Mouse (Mus musculus) MEL (cell line): ENCODE measurements at regions not wholly inside any gene's neighbourhood (a gene's known extent, or its start where the extent isn't known, plus 50 kb on each side); places are given as distances from the start of the nearest gene placed in this dataset.

ENCODE experiments used
- CHD2 ChIP-seq: IDR thresholded peaks from 2 replicates; pipeline ENCODE4 v1.6.1; 2011; ENCODE audit warnings: low read length, improper control_type of control experiment
- CTCF ChIP-seq, 3 experiments: IDR thresholded peaks in 2 of 3; conservative IDR thresholded peaks in 1 of 3; 2 replicates each; pipeline ENCODE4 v1.5.1; 2011 to 2012; ENCODE audit warnings: low read length in 3 of 3, low read depth in 2 of 3, mild to moderate bottlenecking in 2 of 3, improper control_type of control experiment in 1 of 3, inconsistent platforms in 1 of 3, mixed read lengths in 1 of 3, moderate library complexity in 1 of 3; ENCODE audit not compliant: control insufficient read depth in 1 of 3, insufficient read depth in 1 of 3, poor library complexity in 1 of 3, severe bottlenecking in 1 of 3
- EP300 ChIP-seq, 2 experiments: IDR thresholded peaks; 2 replicates each; pipeline ENCODE4 v1.6.1; 2011; ENCODE audit warnings: improper control_type of control experiment in 2 of 2, low read length in 2 of 2, low read depth in 1 of 2, mild to moderate bottlenecking in 1 of 2
- GABPA ChIP-seq: IDR thresholded peaks from 2 replicates; pipeline ENCODE4 v1.6.1; 2012; ENCODE audit warnings: low read depth, mild to moderate bottlenecking, inconsistent platforms, low read length, improper control_type of control experiment, moderate library complexity
- JUND ChIP-seq: IDR thresholded peaks from 2 replicates; pipeline ENCODE4 v1.6.1; 2011; ENCODE audit warnings: low read depth, mild to moderate bottlenecking, improper control_type of control experiment, low read length
- MAX ChIP-seq: IDR thresholded peaks from 2 replicates; pipeline ENCODE4 v1.6.1; 2011; ENCODE audit warnings: low read length, improper control_type of control experiment
- MYB ChIP-seq: IDR thresholded peaks from 2 replicates; pipeline ENCODE4 v1.6.1; 2011; ENCODE audit warnings: mild to moderate bottlenecking, low read depth, low read length, improper control_type of control experiment
- NELFE ChIP-seq: IDR thresholded peaks from 2 replicates; pipeline ENCODE4 v1.6.1; 2011; ENCODE audit warnings: low read depth, low read length, improper control_type of control experiment
- POLR2A ChIP-seq, 2 experiments: IDR thresholded peaks; 2 replicates each; pipeline ENCODE4 v1.6.1; 2011 to 2012; ENCODE audit warnings: low read length in 2 of 2, mild to moderate bottlenecking in 2 of 2, control low read depth in 1 of 2, improper control_type of control experiment in 1 of 2, low read depth in 1 of 2, moderate library complexity in 1 of 2; ENCODE audit not compliant: control insufficient read depth in 1 of 2, insufficient read depth in 1 of 2, poor library complexity in 1 of 2
- USF1 ChIP-seq: IDR thresholded peaks from 2 replicates; pipeline ENCODE4 v1.6.1; 2014; ENCODE audit warnings: low read depth, mild to moderate bottlenecking, inconsistent platforms, low read length, improper control_type of control experiment, moderate library complexity
- USF2 ChIP-seq, 2 experiments: IDR thresholded peaks; 2 replicates each; pipeline ENCODE4 v1.6.1; 2011 to 2012; ENCODE audit warnings: improper control_type of control experiment in 2 of 2, low read length in 2 of 2, borderline replicate concordance in 1 of 2, inconsistent platforms in 1 of 2, low read depth in 1 of 2, mild to moderate bottlenecking in 1 of 2; ENCODE audit not compliant: insufficient read depth in 1 of 2
- ZC3H11A ChIP-seq: IDR thresholded peaks from 2 replicates; pipeline ENCODE4 v1.6.1; 2012; ENCODE audit warnings: low read depth, mild to moderate bottlenecking, inconsistent platforms, low read length, improper control_type of control experiment
- ZMIZ1 ChIP-seq: IDR thresholded peaks from 2 replicates; pipeline ENCODE4 v1.6.1; 2012; ENCODE audit warnings: low read depth, mild to moderate bottlenecking, inconsistent platforms, low read length, improper control_type of control experiment, moderate library complexity
- ZNF384 ChIP-seq: IDR thresholded peaks from 2 replicates; pipeline ENCODE4 v1.6.1; 2012; ENCODE audit warnings: low read depth, mild to moderate bottlenecking, inconsistent platforms, low read length, improper control_type of control experiment

DNA sequence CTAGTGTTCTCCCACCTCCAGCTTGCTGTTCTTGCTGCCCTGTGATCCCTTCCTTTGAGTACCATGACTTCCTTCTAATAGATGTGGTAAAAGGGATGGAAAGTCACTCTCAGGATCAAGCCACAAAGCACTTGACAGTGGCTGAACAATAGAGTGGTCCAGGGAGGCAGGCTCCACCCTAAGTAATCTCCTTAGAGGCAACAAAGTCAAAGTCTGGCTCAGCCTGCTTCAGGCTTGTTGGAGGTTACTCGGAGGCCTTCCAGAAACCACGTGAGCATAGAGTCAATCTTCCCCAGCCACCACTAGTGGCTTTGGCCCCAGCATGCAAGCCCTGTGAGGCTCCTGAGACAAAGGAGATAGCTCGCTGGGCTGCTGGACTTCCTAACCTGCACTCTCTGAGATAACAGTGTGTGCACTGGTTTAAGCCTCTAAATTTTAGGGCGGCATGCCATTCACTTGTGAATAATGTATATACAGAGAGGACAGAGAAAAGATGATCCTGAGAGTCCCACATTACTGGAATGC, 137.0 kb upstream of the Rpl38 start:
- no peak for TF ChIP-seq EP300 (IDR thresholded peaks at IDR 0.05; ENCODE audit: low read depth in 1 of 2, low read length in 2 of 2)
- TF ChIP-seq MYB: no peak
- TF ChIP-seq CTCF (IDR thresholded peaks at IDR 0.05 in 2 of 3, conservative IDR thresholded peaks at IDR 0.05 in 1 of 3; ENCODE audit: control insufficient read depth in 1 of 3, insufficient read depth in 1 of 3, low read depth in 2 of 3, low read length in 3 of 3, poor library complexity in 1 of 3, severe bottlenecking in 1 of 3): no peak
- no peak for TF ChIP-seq MAX
- TF ChIP-seq ZC3H11A: no peak
- no peak for TF ChIP-seq ZNF384
- TF ChIP-seq ZMIZ1: no peak
- no peak for TF ChIP-seq USF1
- no peak for TF ChIP-seq CHD2
- no peak for TF ChIP-seq JUND
- TF ChIP-seq POLR2A (IDR thresholded peaks at IDR 0.05; ENCODE audit: control insufficient read depth in 1 of 2, insufficient read depth in 1 of 2, low read depth in 1 of 2, low read length in 2 of 2, poor library complexity in 1 of 2): no peak
- no peak for TF ChIP-seq NELFE
- no peak for TF ChIP-seq GABPA
- no peak for TF ChIP-seq USF2 (IDR thresholded peaks at IDR 0.05; ENCODE audit: borderline replicate concordance in 1 of 2, insufficient read depth in 1 of 2, low read depth in 1 of 2, low read length in 2 of 2)
